1 mouse cellular context compared by ENCODE assay signal in genomic region chr5:24455076-24455475, GRCm38 (mm10).
A peak's percentile ranks its signal among the peaks of the same experiment; 100 is the strongest.
TF ChIP-seq lines count a peak whose summit lies in the region.

No protein-coding gene starts in this region.

TF ChIP-seq in MEL, 35 proteins besides CTCF, POLR2A, EP300 and RAD21:
- no peak for TF ChIP-seq CHD1 (IDR thresholded peaks at IDR 0.05; ENCODE audit: low read depth, low read length)
- TF ChIP-seq UBTF (IDR thresholded peaks at IDR 0.05; ENCODE audit: borderline replicate concordance, insufficient read depth, low read depth, low read length), result no peak
- 0 out of 2 replicates have a peak, but pooled peaks have one; percentile 25 for TF ChIP-seq POLR2AphosphoS2 (IDR thresholded peaks at IDR 0.05; ENCODE audit: low read length)
- no peak for TF ChIP-seq KAT2A (conservative IDR thresholded peaks at IDR 0.05; ENCODE audit: low read depth, low read length)
